Mouse (Mus musculus): ENCODE data around the gene Tiam2. TPM values are rescaled to one million over a fixed set of nuclear protein-coding genes. Genes with fewer than 3 reads are reported as not detected.

Gene Tiam2
- total and polyA plus RNA-seq, 3 experiments: 5.9 to 9.5 (median 9.4) TPM

DNA sequence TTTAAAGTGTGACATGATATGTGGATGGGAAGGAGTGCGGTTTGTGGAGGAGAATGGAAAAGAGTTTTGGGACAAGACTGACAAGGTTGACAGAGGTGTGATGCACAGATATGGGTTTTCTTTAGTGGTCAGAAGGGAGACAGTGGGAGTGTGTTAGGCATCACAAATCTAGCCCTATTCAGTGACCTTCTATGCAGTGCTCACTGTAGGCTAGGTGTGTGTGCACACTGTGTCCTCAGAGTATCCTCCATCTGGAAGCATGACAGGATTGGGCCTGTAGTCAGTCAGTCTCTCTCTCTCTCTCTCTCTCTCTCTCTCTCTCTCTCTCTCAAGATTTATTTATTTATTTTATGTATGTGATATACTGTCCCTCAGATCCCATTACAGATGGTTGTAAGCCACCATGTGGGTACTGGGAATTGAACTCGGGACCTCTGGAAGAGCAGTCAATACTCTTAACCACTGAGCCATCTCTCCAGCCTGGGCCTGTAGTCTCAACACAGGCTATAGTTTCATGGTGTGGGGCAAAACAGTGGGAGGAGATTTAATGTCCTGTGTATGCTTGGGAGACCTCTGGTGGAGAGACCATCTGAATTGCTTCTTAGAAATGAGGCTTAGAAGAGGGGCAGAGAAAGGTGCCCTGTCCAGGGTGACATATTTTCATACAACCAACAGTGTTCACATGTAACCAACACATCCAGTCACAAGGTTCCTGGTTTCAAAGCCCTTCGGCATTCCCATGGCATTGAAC lies 107.3 kb downstream of the Tiam2 start:
- in situ Hi-C loops (cut with MboI; ENCODE audit: low pct_ligation_motif_present, low pct_unique_long_range_greater_than_20kb, low sequenced_read_pairs) (no loop called here), dilution Hi-C loops (cut with MboI; ENCODE audit: extremely low pct_ligation_motif_present, extremely low pct_unique_long_range_greater_than_20kb, low sequenced_read_pairs) (no loop called here)
- no peak overlapping the region for H3K4me3 ChIP-seq (replicated peaks in 1 of 3; ENCODE audit: low read depth in 2 of 3, low read length in 2 of 3, poor library complexity in 1 of 3)
- H3K36me3 ChIP-seq (replicated peaks in 1 of 2; ENCODE audit: control insufficient read depth in 1 of 2, insufficient read depth in 1 of 2, low read length in 1 of 2): peaks cover 37 to 97% of the 10 kb centered on the region in 2 experiments
- DNase-seq (ENCODE audit: extremely low read depth): no peak
- peaks cover 0 to 12% of the 10 kb centered on the region in 2 experiments; a peak in 3 of 4 replicates for H3K4me1 ChIP-seq (ENCODE audit: control insufficient read depth in 1 of 2, insufficient read depth in 2 of 2)
- H3K9ac ChIP-seq (ENCODE audit: insufficient read depth, low read depth): no peak overlapping the region
- no peaks in the 10 kb centered on the region for H3K27me3 ChIP-seq (replicated peaks)
- H3K79me2 ChIP-seq (replicated peaks; ENCODE audit: control insufficient read depth, extremely low read depth, insufficient read depth, poor library complexity, severe bottlenecking): no peaks in the 10 kb centered on the region; the same call in 1 of the 2 replicates
- TF ChIP-seq CTCF (conservative IDR thresholded peaks at IDR 0.05 in 1 of 2, IDR thresholded peaks at IDR 0.05 in 1 of 2; ENCODE audit: low read depth in 2 of 2, low read length in 2 of 2) (peak in 1 of 2 experiments; percentile 47; a peak in 2 of 4 replicates), SMC3 (IDR thresholded peaks at IDR 0.05; ENCODE audit: low read depth, low read length) (peak; percentile 52), RAD21 (IDR thresholded peaks at IDR 0.05; ENCODE audit: low read depth, low read length) (peak; percentile 38), TCF12 (IDR thresholded peaks at IDR 0.05; ENCODE audit: low read depth, low read length) (no peak)
- no peak overlapping the region for H3K4me2 ChIP-seq (ENCODE audit: insufficient read depth, low read depth, poor library complexity, severe bottlenecking)
- H3K9me3 ChIP-seq (replicated peaks; ENCODE audit: low read length): no peaks in the 10 kb centered on the region
- no peak overlapping the region for H3K27ac ChIP-seq (ENCODE audit: insufficient read depth, low read depth)

DNA sequence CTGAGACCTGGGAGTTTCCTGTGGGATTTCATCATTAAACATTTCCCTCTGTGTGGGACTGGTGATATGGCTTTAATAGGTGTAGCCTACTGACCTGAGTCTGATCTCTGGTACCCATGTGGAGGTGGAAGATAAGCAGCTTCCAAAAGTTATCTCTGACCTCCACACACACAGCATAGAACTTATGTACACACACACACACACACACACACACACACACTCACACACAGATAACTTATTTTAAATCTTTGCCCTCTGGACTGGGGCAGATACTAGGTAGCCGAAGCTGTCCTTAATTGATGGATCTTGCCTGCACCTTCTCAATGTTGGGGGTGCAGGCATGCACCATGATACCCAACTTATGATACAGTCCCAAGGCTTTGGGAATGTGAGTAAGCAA lies 108.9 kb downstream of the Tiam2 start:
- in situ Hi-C loops (cut with MboI; ENCODE audit: low pct_ligation_motif_present, low pct_unique_long_range_greater_than_20kb, low sequenced_read_pairs): no loop called here

DNA sequence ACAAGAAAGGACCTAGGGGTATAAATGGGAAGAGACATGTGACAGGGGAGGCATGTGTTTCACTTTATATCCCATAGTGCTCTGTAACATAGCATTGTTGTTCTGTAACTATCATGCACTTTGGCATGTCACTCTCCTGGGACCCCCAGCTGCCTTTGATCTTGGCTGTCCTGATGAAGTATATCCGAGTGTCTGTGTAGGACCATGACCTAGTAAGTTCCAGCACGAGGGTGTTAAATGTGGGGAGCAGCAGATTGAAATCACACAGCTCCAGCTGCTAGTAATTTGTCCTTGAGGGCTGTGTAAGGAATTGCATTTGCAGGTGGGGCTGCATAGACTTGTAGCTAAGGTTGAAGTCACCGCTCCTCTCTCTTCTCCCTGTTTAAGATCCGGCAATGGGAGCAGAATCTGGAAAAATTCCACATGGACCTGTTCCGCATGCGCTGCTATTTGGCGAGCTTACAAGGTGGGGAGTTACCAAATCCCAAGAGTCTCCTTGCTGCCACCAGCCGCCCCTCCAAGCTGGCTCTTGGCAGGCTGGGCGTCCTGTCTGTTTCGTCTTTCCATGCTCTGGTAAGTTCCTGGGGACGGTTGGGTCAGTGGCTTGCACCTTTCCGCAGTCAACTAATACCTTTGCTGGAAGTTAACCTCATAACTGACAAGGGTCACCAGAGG lies 110.6 kb downstream of the Tiam2 start:
- peaks cover 0 to 12% of the 10 kb centered on the region in 2 experiments; a peak in 3 of 4 replicates for H3K4me1 ChIP-seq (ENCODE audit: control insufficient read depth in 1 of 2, insufficient read depth in 2 of 2)
- no peak overlapping the region for H3K27ac ChIP-seq (ENCODE audit: insufficient read depth, low read depth)
- in situ Hi-C loops (cut with MboI; ENCODE audit: low pct_ligation_motif_present, low pct_unique_long_range_greater_than_20kb, low sequenced_read_pairs): no loop called here
- H3K36me3 ChIP-seq (replicated peaks in 1 of 2; ENCODE audit: control insufficient read depth in 1 of 2, insufficient read depth in 1 of 2, low read length in 1 of 2): peaks cover 27 to 84% of the 10 kb centered on the region in 2 experiments
- no peak overlapping the region for H3K9ac ChIP-seq (ENCODE audit: insufficient read depth, low read depth)
- no peaks in the 10 kb centered on the region; the same call in 1 of the 2 replicates for H3K79me2 ChIP-seq (replicated peaks; ENCODE audit: control insufficient read depth, extremely low read depth, insufficient read depth, poor library complexity, severe bottlenecking)
- no peak overlapping the region for H3K4me3 ChIP-seq (replicated peaks in 1 of 3; ENCODE audit: low read depth in 2 of 3, low read length in 2 of 3, poor library complexity in 1 of 3)
- TF ChIP-seq UBTF (IDR thresholded peaks at IDR 0.05; ENCODE audit: low read depth, low read length) (no peak), ELF1 (IDR thresholded peaks at IDR 0.05; ENCODE audit: low read depth, low read length) (no peak), CHD1 (IDR thresholded peaks at IDR 0.05; ENCODE audit: low read depth, low read length) (no peak), ZC3H11A (IDR thresholded peaks at IDR 0.05; ENCODE audit: low read depth, low read length) (no peak), RCOR1 (conservative IDR thresholded peaks at IDR 0.05; ENCODE audit: low read depth, low read length) (no peak), ZMIZ1 (IDR thresholded peaks at IDR 0.05; ENCODE audit: low read depth, low read length) (no peak), ETS1 (conservative IDR thresholded peaks at IDR 0.05; ENCODE audit: low read depth, low read length) (no peak), IRF4 (IDR thresholded peaks at IDR 0.05; ENCODE audit: low read depth, low read length) (no peak), POLR2A (IDR thresholded peaks at IDR 0.05; ENCODE audit: low read depth, low read length) (no peak), ZKSCAN1 (IDR thresholded peaks at IDR 0.05; ENCODE audit: borderline replicate concordance, low read depth, low read length) (no peak), PAX5 (IDR thresholded peaks at IDR 0.05; ENCODE audit: low read length) (no peak), HCFC1 (IDR thresholded peaks at IDR 0.05; ENCODE audit: low read depth, low read length) (no peak)
- dilution Hi-C loops (cut with MboI; ENCODE audit: extremely low pct_ligation_motif_present, extremely low pct_unique_long_range_greater_than_20kb, low sequenced_read_pairs): no loop called here
- no peaks in the 10 kb centered on the region for H3K27me3 ChIP-seq (replicated peaks)
- no peak for DNase-seq (ENCODE audit: extremely low read depth)
- H3K9me3 ChIP-seq (replicated peaks; ENCODE audit: low read length): no peaks in the 10 kb centered on the region
- H3K4me2 ChIP-seq (ENCODE audit: insufficient read depth, low read depth, poor library complexity, severe bottlenecking): no peak overlapping the region

More for the DNA sequence above, 108.9 kb downstream of the Tiam2 start:
- H3K9me3 ChIP-seq (replicated peaks; ENCODE audit: low read length): no peaks in the 10 kb centered on the region
- no peak overlapping the region for H3K27ac ChIP-seq (ENCODE audit: insufficient read depth, low read depth)
- DNase-seq (ENCODE audit: extremely low read depth): no peak
- H3K9ac ChIP-seq (ENCODE audit: insufficient read depth, low read depth): no peak overlapping the region
- no peak overlapping the region for H3K4me2 ChIP-seq (ENCODE audit: insufficient read depth, low read depth, poor library complexity, severe bottlenecking)
- H3K79me2 ChIP-seq (replicated peaks; ENCODE audit: control insufficient read depth, extremely low read depth, insufficient read depth, poor library complexity, severe bottlenecking): no peaks in the 10 kb centered on the region; the same call in 1 of the 2 replicates
- dilution Hi-C loops (cut with MboI; ENCODE audit: extremely low pct_ligation_motif_present, extremely low pct_unique_long_range_greater_than_20kb, low sequenced_read_pairs): no loop called here
- peaks cover 31 to 90% of the 10 kb centered on the region in 2 experiments for H3K36me3 ChIP-seq (replicated peaks in 1 of 2; ENCODE audit: control insufficient read depth in 1 of 2, insufficient read depth in 1 of 2, low read length in 1 of 2)
- no peaks in the 10 kb centered on the region for H3K27me3 ChIP-seq (replicated peaks)
- TF ChIP-seq MXI1 (IDR thresholded peaks at IDR 0.05; ENCODE audit: low read depth, low read length) (no peak), KAT2A (IDR thresholded peaks at IDR 0.05; ENCODE audit: insufficient replicate concordance, low read length) (no peak), RAD21 (IDR thresholded peaks at IDR 0.05; ENCODE audit: low read depth, low read length) (no peak), ZC3H11A (IDR thresholded peaks at IDR 0.05; ENCODE audit: low read depth, low read length) (no peak), IRF4 (IDR thresholded peaks at IDR 0.05; ENCODE audit: low read depth, low read length) (no peak), E2F4 (IDR thresholded peaks at IDR 0.05; ENCODE audit: insufficient replicate concordance, low read depth, low read length) (no peak), EP300 (IDR thresholded peaks at IDR 0.05; ENCODE audit: low read length) (no peak), CTCF (conservative IDR thresholded peaks at IDR 0.05 in 1 of 2, IDR thresholded peaks at IDR 0.05 in 1 of 2; ENCODE audit: low read depth in 2 of 2, low read length in 2 of 2) (no peak), MEF2A (IDR thresholded peaks at IDR 0.05; ENCODE audit: borderline replicate concordance, low read depth, low read length) (no peak), ELF1 (IDR thresholded peaks at IDR 0.05; ENCODE audit: low read depth, low read length) (no peak), ZKSCAN1 (IDR thresholded peaks at IDR 0.05; ENCODE audit: borderline replicate concordance, low read depth, low read length) (no peak), PAX5 (IDR thresholded peaks at IDR 0.05; ENCODE audit: low read length) (no peak), NRF1 (IDR thresholded peaks at IDR 0.05; ENCODE audit: low read depth, low read length) (no peak), USF1 (IDR thresholded peaks at IDR 0.05; ENCODE audit: low read depth, low read length) (no peak), TCF12 (IDR thresholded peaks at IDR 0.05; ENCODE audit: low read depth, low read length) (no peak), MAFK (IDR thresholded peaks at IDR 0.05; ENCODE audit: insufficient replicate concordance, low read length) (no peak)
- no peak overlapping the region for H3K4me3 ChIP-seq (replicated peaks in 1 of 3; ENCODE audit: low read depth in 2 of 3, low read length in 2 of 3, poor library complexity in 1 of 3)
- peaks cover 0 to 12% of the 10 kb centered on the region in 2 experiments; a peak in 3 of 4 replicates for H3K4me1 ChIP-seq (ENCODE audit: control insufficient read depth in 1 of 2, insufficient read depth in 2 of 2)
